Mouse (Mus musculus): ENCODE measurements around the gene Pigt.

- TF ChIP-seq CTCF (IDR thresholded peaks at IDR 0.05; ENCODE audit: control insufficient read depth, insufficient read depth, low read length) (no peak), POLR2A (IDR thresholded peaks at IDR 0.05; ENCODE audit: borderline replicate concordance, control insufficient read depth, low read depth, low read length) (no peak)
Measured at GRCm38 (mm10) chr2:164544454-164545097, 47.3 kb downstream of the Pigt start.

All from bone marrow, adult 2 months (tissue).